Mouse (Mus musculus) midbrain, embryonic 16.5 days (tissue): ENCODE results near the gene Skor1. TPM values are rescaled to one million over a fixed set of nuclear protein-coding genes. Genes with fewer than 3 reads are reported as not detected.

Experiments used
- ATAC-seq: fragments of 200-750 bp; cut with Nextera tagmentation; 2 replicates; pipeline ENCODE4 v1.8.0; 2017; ENCODE audit warnings: moderate TSS enrichment
- H3K27ac ChIP-seq: fragments of 300-500 bp; sonication (generic); 2 replicates; pipeline ENCODE4 v1.5.1; 2014; ENCODE audit warnings: mild to moderate bottlenecking, low read length, mixed read lengths
- H3K27me3 ChIP-seq: fragments of 300-500 bp; sonication (generic); 2 replicates; pipeline ENCODE4 v1.6.1; 2014; ENCODE audit warnings: low read depth, low read length, mixed read lengths; ENCODE audit not compliant: control insufficient read depth, insufficient read depth
- H3K36me3 ChIP-seq: fragments of 300-500 bp; sonication (generic); 2 replicates; pipeline ENCODE4 v1.6.1; 2014; ENCODE audit warnings: mild to moderate bottlenecking, low read length, moderate library complexity, mixed read lengths; ENCODE audit not compliant: control insufficient read depth, insufficient read depth
- H3K4me1 ChIP-seq: fragments of 300-500 bp; sonication (generic); 2 replicates; pipeline ENCODE4 v1.6.1; 2014; ENCODE audit warnings: mild to moderate bottlenecking, low read length, mixed read lengths; ENCODE audit not compliant: control insufficient read depth, insufficient read depth
- H3K4me2 ChIP-seq: fragments of 300-500 bp; sonication (generic); 2 replicates; pipeline ENCODE4 v1.6.1; 2014; ENCODE audit warnings: mild to moderate bottlenecking, low read length, mixed read lengths
- H3K4me3 ChIP-seq: fragments of 300-500 bp; sonication (generic); 2 replicates; pipeline ENCODE4 v1.5.1; 2014; ENCODE audit warnings: low read depth, mild to moderate bottlenecking, low read length, moderate library complexity, mixed read lengths
- H3K9ac ChIP-seq: fragments of 300-500 bp; sonication (generic); 2 replicates; pipeline ENCODE4 v1.6.1; 2014; ENCODE audit warnings: low read depth, low read length, mixed read lengths
- H3K9me3 ChIP-seq: fragments of 300-500 bp; sonication (generic); replicated peaks from 2 replicates; pipeline ENCODE4 v1.6.1; 2014; ENCODE audit warnings: mild to moderate bottlenecking, low read length, mixed read lengths; ENCODE audit not compliant: control insufficient read depth, poor library complexity, severe bottlenecking
- WGBS: fragments of 180-500 bp; shearing (Covaris S2); extraction: QIAGEN DNeasy Blood & Tissue Kit; methylation state at CpG from one replicate; pipeline ENCODE4 v1.1.7; 2014; 5-methylcytosine and 5-hydroxymethylcytosine counted together
- polyA plus RNA-seq: library from polyadenylated mRNA; unstranded; fragments of >200 nt; fragmentation: Nextera tagmentation; extraction: Ambion mirVana; gene quantifications from 2 replicates; pipeline ENCODE4 v1.2.1, GENCODE M21; 2015

Skor1 gene
- polyA plus RNA-seq, 1 experiment from 2014 or later: 0.54 TPM

- Histone ChIP-seq H3K27ac (no peak overlapping the region), H3K27me3 (peaks cover 9% of the 10 kb centered on the region), H3K9me3 (no peaks in the 10 kb centered on the region), H3K9ac (no peak overlapping the region), H3K4me1 (peaks cover 32% of the 10 kb centered on the region), H3K4me2 (no peak overlapping the region), H3K36me3 (no peaks in the 10 kb centered on the region), H3K4me3 (no peak overlapping the region)
- WGBS: 69% methylated on average over 7 of the region's 7 CpGs
- ATAC-seq: no peak
Measured at GRCm38 (mm10) chr9:63183864-63184263, 35.1 kb upstream of the Skor1 start.

GRCm38 (mm10) chr9:63182306-63182960 is 33.7 kb upstream of the Skor1 start:
- Histone ChIP-seq H3K36me3 (no peaks in the 10 kb centered on the region), H3K9ac (no peak overlapping the region), H3K4me2 (no peak overlapping the region), H3K9me3 (no peaks in the 10 kb centered on the region), H3K4me3 (no peak overlapping the region), H3K4me1 (peaks cover 25% of the 10 kb centered on the region), H3K27me3 (peaks cover 9% of the 10 kb centered on the region), H3K27ac (no peak overlapping the region)
- no peak for ATAC-seq
- WGBS: 10% methylated on average over 14 of the region's 14 CpGs

- H3K9me3 ChIP-seq: no peaks in the 10 kb centered on the region
- no peaks in the 10 kb centered on the region for H3K36me3 ChIP-seq
- WGBS: 23% methylated on average over 11 of the region's 11 CpGs
- peaks cover 9% of the 10 kb centered on the region for H3K27me3 ChIP-seq
- H3K4me2 ChIP-seq: no peak overlapping the region
- no peak overlapping the region for H3K27ac ChIP-seq
- H3K9ac ChIP-seq: no peak overlapping the region
- no peak for ATAC-seq
- peaks cover 20% of the 10 kb centered on the region for H3K4me1 ChIP-seq
- no peak overlapping the region for H3K4me3 ChIP-seq
Measured at GRCm38 (mm10) chr9:63181337-63182178, 32.8 kb upstream of the Skor1 start.

- Histone ChIP-seq H3K9me3 (no peaks in the 10 kb centered on the region), H3K36me3 (no peaks in the 10 kb centered on the region), H3K27me3 (peaks cover 9% of the 10 kb centered on the region; the same call in 1 of the 2 replicates), H3K27ac (no peak overlapping the region), H3K4me3 (no peak overlapping the region), H3K4me1 (peaks cover 18% of the 10 kb centered on the region), H3K4me2 (no peak overlapping the region), H3K9ac (no peak overlapping the region)
- ATAC-seq: no peak
- 93% methylated on average over 8 of the region's 8 CpGs for WGBS
Measured at GRCm38 (mm10) chr9:63178296-63178695, 29.5 kb upstream of the Skor1 start.

- Histone ChIP-seq H3K27me3 (peaks cover 2% of the 10 kb centered on the region; the same call in 1 of the 2 replicates), H3K36me3 (no peaks in the 10 kb centered on the region), H3K9ac (no peak overlapping the region), H3K4me3 (no peak overlapping the region), H3K4me2 (no peak overlapping the region), H3K9me3 (no peaks in the 10 kb centered on the region), H3K27ac (no peak overlapping the region), H3K4me1 (no peaks in the 10 kb centered on the region)
- no peak for ATAC-seq
- WGBS: 84% methylated on average over 8 of the region's 8 CpGs
Measured at GRCm38 (mm10) chr9:63174001-63174721, 25.4 kb upstream of the Skor1 start.

- no peak overlapping the region for H3K27ac ChIP-seq
- H3K4me1 ChIP-seq: no peaks in the 10 kb centered on the region
- ATAC-seq: no peak
- 30% methylated on average over 2 of the region's 2 CpGs for WGBS
- H3K36me3 ChIP-seq: no peaks in the 10 kb centered on the region
- no peaks in the 10 kb centered on the region for H3K9me3 ChIP-seq
- H3K4me2 ChIP-seq: no peak overlapping the region
- no peaks in the 10 kb centered on the region for H3K27me3 ChIP-seq
- no peak overlapping the region for H3K9ac ChIP-seq
- no peak overlapping the region for H3K4me3 ChIP-seq
Measured at GRCm38 (mm10) chr9:63171951-63172350, 23.2 kb upstream of the Skor1 start.

GRCm38 (mm10) chr9:63169127-63169526 is 20.4 kb upstream of the Skor1 start:
- ATAC-seq: no peak
- Histone ChIP-seq H3K27me3 (no peaks in the 10 kb centered on the region), H3K9me3 (no peaks in the 10 kb centered on the region), H3K9ac (no peak overlapping the region), H3K4me3 (no peak overlapping the region), H3K4me1 (no peaks in the 10 kb centered on the region), H3K27ac (no peak overlapping the region), H3K4me2 (no peak overlapping the region), H3K36me3 (no peaks in the 10 kb centered on the region)
- WGBS: 81% methylated on average over 1 of the region's 1 CpGs

- Histone ChIP-seq H3K27ac (no peak overlapping the region), H3K4me1 (no peaks in the 10 kb centered on the region), H3K4me3 (no peak overlapping the region), H3K9me3 (no peaks in the 10 kb centered on the region), H3K36me3 (no peaks in the 10 kb centered on the region), H3K4me2 (no peak overlapping the region), H3K9ac (no peak overlapping the region), H3K27me3 (no peaks in the 10 kb centered on the region)
- ATAC-seq: no peak
- 27% methylated on average over 9 of the region's 9 CpGs for WGBS
Measured at GRCm38 (mm10) chr9:63165070-63165469, 16.3 kb upstream of the Skor1 start.

- Histone ChIP-seq H3K36me3 (no peaks in the 10 kb centered on the region), H3K4me2 (no peak overlapping the region), H3K4me3 (no peak overlapping the region), H3K27ac (no peak overlapping the region), H3K4me1 (no peaks in the 10 kb centered on the region), H3K9me3 (no peaks in the 10 kb centered on the region), H3K27me3 (no peaks in the 10 kb centered on the region), H3K9ac (no peak overlapping the region)
- WGBS: 71% methylated on average over 8 of the region's 8 CpGs
- ATAC-seq: no peak
Measured at GRCm38 (mm10) chr9:63163756-63164155, 15.0 kb upstream of the Skor1 start.
